8 mouse cellular contexts compared by ENCODE assay signal in genomic region chr13:37862492-37862891, GRCm38 (mm10).
DNase-seq lines count a peak whose midpoint lies in the region; ATAC-seq and TF ChIP-seq lines count a peak whose summit lies in the region.

No protein-coding gene starts in this region.

- peak; percentile 38 for DNase-seq in hindbrain, embryonic 10.5 days (ENCODE audit: low spot score)
- DNase-seq in hindbrain, embryonic 14.5 days (ENCODE audit: low spot score): no peak
- peak; percentile 46 for DNase-seq in Muller cell, postnatal 12 days (ENCODE audit: inconsistent ontology term)
- DNase-seq in liver, embryonic 14.5 days (ENCODE audit: low read depth in 3 of 3, low spot score in 3 of 3): no peak
- no peak for DNase-seq in adrenal gland, postnatal 36 days
- DNase-seq in gastrocnemius, postnatal 14 days: no peak

- TF ChIP-seq CTCF in liver, embryonic 14.5 days (IDR thresholded peaks at IDR 0.05; ENCODE audit: low read depth): no peak

- H3K4me2 ChIP-seq in hindbrain, embryonic 14.5 days (replicated peaks): no peak overlapping the region
- H3K4me2 ChIP-seq in embryonic facial prominence, embryonic 15.5 days (replicated peaks): peak overlapping the region; percentile 10; the same call in 1 of the 2 replicates
- H3K4me2 ChIP-seq in liver, embryonic 14.5 days (ENCODE audit: low read depth): peak overlapping the region; percentile 61

- ATAC-seq in hindbrain, embryonic 14.5 days (ENCODE audit: low FRiP score): no peak
- ATAC-seq in embryonic facial prominence, embryonic 15.5 days (ENCODE audit: insufficient number of reproducible peaks, low FRiP score, low TSS enrichment, low read depth): peak; percentile 25
- ATAC-seq in liver, embryonic 14.5 days (ENCODE audit: insufficient read depth): no peak
- ATAC-seq in monocyte, adult 5-6 weeks (replicated peaks; ENCODE audit: insufficient number of reproducible peaks, low FRiP score, low TSS enrichment, poor library complexity, severe bottlenecking): no peak

- H3K36me3 ChIP-seq in hindbrain, embryonic 10.5 days: no peaks in the 10 kb centered on the region
- no peaks in the 10 kb centered on the region for H3K36me3 ChIP-seq in hindbrain, embryonic 14.5 days (replicated peaks; ENCODE audit: control insufficient read depth, insufficient read depth)
- no peaks in the 10 kb centered on the region for H3K36me3 ChIP-seq in embryonic facial prominence, embryonic 15.5 days
- peaks cover 2% of the 10 kb centered on the region; the same call in 1 of the 2 replicates for H3K36me3 ChIP-seq in liver, embryonic 14.5 days (replicated peaks; ENCODE audit: control insufficient read depth, insufficient read depth, low read depth)

- H3K27me3 ChIP-seq in hindbrain, embryonic 10.5 days (ENCODE audit: insufficient read depth, poor library complexity, severe bottlenecking): no peaks in the 10 kb centered on the region
- no peaks in the 10 kb centered on the region for H3K27me3 ChIP-seq in hindbrain, embryonic 14.5 days (ENCODE audit: control insufficient read depth, insufficient read depth, low read length)
- H3K27me3 ChIP-seq in embryonic facial prominence, embryonic 15.5 days: no peaks in the 10 kb centered on the region
- no peaks in the 10 kb centered on the region for H3K27me3 ChIP-seq in liver, embryonic 14.5 days (ENCODE audit: control insufficient read depth, insufficient read depth, low read length)

- peak overlapping the region; percentile 75 for H3K27ac ChIP-seq in hindbrain, embryonic 10.5 days
- no peak overlapping the region for H3K27ac ChIP-seq in hindbrain, embryonic 14.5 days
- peak overlapping the region; percentile 74 for H3K27ac ChIP-seq in embryonic facial prominence, embryonic 15.5 days (replicated peaks)
- peak overlapping the region; percentile 85 for H3K27ac ChIP-seq in liver, embryonic 14.5 days

- H3K9me3 ChIP-seq in hindbrain, embryonic 10.5 days: no peaks in the 10 kb centered on the region
- no peaks in the 10 kb centered on the region for H3K9me3 ChIP-seq in hindbrain, embryonic 14.5 days (ENCODE audit: control insufficient read depth, low read length)
- no peaks in the 10 kb centered on the region for H3K9me3 ChIP-seq in embryonic facial prominence, embryonic 15.5 days (replicated peaks)
- no peaks in the 10 kb centered on the region for H3K9me3 ChIP-seq in liver, embryonic 14.5 days (ENCODE audit: control insufficient read depth, low read length)

- no peak for TF ChIP-seq EP300 in liver, embryonic 14.5 days (IDR thresholded peaks at IDR 0.05; ENCODE audit: low read depth)

- intact Hi-C loops in gastrocnemius, postnatal 14 days (cut with DNase I; ENCODE audit: low total_unique reads): no loop called here

- H3K4me1 ChIP-seq in hindbrain, embryonic 10.5 days (replicated peaks): peaks cover 62% of the 10 kb centered on the region
- H3K4me1 ChIP-seq in hindbrain, embryonic 14.5 days (replicated peaks; ENCODE audit: control insufficient read depth, insufficient read depth, low read length): peaks cover 17% of the 10 kb centered on the region; the same call in 1 of the 2 replicates
- peaks cover 64% of the 10 kb centered on the region for H3K4me1 ChIP-seq in embryonic facial prominence, embryonic 15.5 days
- peaks cover 77 to 80% of the 10 kb centered on the region in 2 experiments for H3K4me1 ChIP-seq in liver, embryonic 14.5 days (replicated peaks; ENCODE audit: control insufficient read depth in 2 of 2, insufficient read depth in 2 of 2, low read length in 1 of 2)

- 25% methylated on average over 6 of the region's 6 CpGs for WGBS in hindbrain, embryonic 10.5 days
- WGBS in hindbrain, embryonic 14.5 days: 20% methylated on average over 6 of the region's 6 CpGs
- WGBS in embryonic facial prominence, embryonic 15.5 days: 10% methylated on average over 6 of the region's 6 CpGs
- WGBS in liver, embryonic 14.5 days (ENCODE audit: insufficient replicate concordance): 37% methylated on average over 6 of the region's 6 CpGs

- no peak overlapping the region for H3K4me3 ChIP-seq in hindbrain, embryonic 10.5 days
- H3K4me3 ChIP-seq in hindbrain, embryonic 14.5 days (replicated peaks; ENCODE audit: low read length): no peak overlapping the region
- H3K4me3 ChIP-seq in embryonic facial prominence, embryonic 15.5 days (replicated peaks): no peak overlapping the region
- no peak overlapping the region for H3K4me3 ChIP-seq in liver, embryonic 14.5 days (ENCODE audit: insufficient read depth in 1 of 2, low read depth in 2 of 2, low read length in 2 of 2)

- H3K9ac ChIP-seq in hindbrain, embryonic 14.5 days: no peak overlapping the region
- H3K9ac ChIP-seq in embryonic facial prominence, embryonic 15.5 days: no peak overlapping the region
- H3K9ac ChIP-seq in liver, embryonic 14.5 days (replicated peaks): peak overlapping the region; percentile 35; the same call in 1 of the 2 replicates

Comparison
In these comparisons a context has a peak if more than half of its experiments do, and no peak if none do; other contexts are left out.
1. DNase-seq: peak in hindbrain, embryonic 10.5 days (single experiment) and Muller cell, postnatal 12 days (single experiment); none in hindbrain, embryonic 14.5 days (single experiment), liver, embryonic 14.5 days (0 of 3), adrenal gland, postnatal 36 days (0 of 2) and gastrocnemius, postnatal 14 days (single experiment).